Mouse (Mus musculus): Measurements from ENCODE around the gene Ribc2. TPM values are rescaled to one million over a fixed set of nuclear protein-coding genes. Genes with fewer than 3 reads are reported as not detected.

Ribc2 gene
- polyA plus RNA-seq, 1 experiment, result 0.17 TPM

- no peak for TF ChIP-seq CTCF (conservative IDR thresholded peaks at IDR 0.05; ENCODE audit: insufficient read depth, insufficient read length, low read depth, low read length)
- Histone ChIP-seq H3K4me3 (ENCODE audit: insufficient read depth, low read depth, low read length) (no peak overlapping the region), H3K27ac (ENCODE audit: insufficient read depth, low read depth, low read length) (no peak overlapping the region), H3K27me3 (replicated peaks; ENCODE audit: control insufficient read depth, insufficient read depth, low read length) (no peaks in the 10 kb centered on the region), H3K4me1 (ENCODE audit: control insufficient read depth, insufficient read depth, low read length) (no peaks in the 10 kb centered on the region), H3K36me3 (ENCODE audit: control insufficient read depth, insufficient read depth, low read length) (no peaks in the 10 kb centered on the region)
- DNase-seq, result no peak
- 67% methylated on average over 6 of the region's 6 CpGs for WGBS
Measured at GRCm38 (mm10) chr15:85178172-85178571, 46.3 kb downstream of the Ribc2 start.

DNA sequence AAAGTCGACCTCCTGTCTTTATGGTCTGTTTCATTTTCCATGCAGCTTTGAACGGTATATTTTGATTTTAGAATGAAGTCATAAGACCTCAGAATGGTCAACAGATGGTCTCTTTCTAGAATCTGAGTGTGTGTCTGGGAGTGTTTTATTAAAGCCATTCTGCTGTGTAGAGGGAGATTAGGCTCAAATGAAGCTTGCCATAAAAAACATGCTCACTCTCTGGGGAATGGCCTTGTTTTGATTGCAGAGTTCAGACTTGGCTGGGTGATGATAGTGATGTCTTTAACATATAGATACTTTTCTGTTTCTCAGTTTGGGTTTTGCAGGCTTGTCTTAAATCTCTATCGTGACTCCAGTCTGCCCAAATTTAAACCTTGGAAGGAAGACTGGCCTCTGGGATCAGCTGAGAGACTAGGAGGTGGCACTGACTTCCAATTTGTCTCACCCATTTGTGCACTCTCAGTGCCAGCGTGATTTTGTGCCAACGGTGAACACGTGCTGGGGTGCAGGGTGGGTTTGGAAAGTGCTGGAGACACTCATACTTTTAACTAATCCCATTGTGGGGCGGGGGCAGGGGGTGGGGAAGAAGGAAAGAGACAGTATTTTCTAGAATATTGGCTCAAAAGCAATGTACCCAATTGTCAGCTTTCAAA, 47.8 kb downstream of the Ribc2 start:
- H3K27me3 ChIP-seq (replicated peaks; ENCODE audit: control insufficient read depth, insufficient read depth, low read length), result no peaks in the 10 kb centered on the region
- no peaks in the 10 kb centered on the region for H3K4me1 ChIP-seq (ENCODE audit: control insufficient read depth, insufficient read depth, low read length)
- no peaks in the 10 kb centered on the region for H3K36me3 ChIP-seq (ENCODE audit: control insufficient read depth, insufficient read depth, low read length)
- WGBS, result 71% methylated on average over 7 of the region's 7 CpGs
- no peak overlapping the region for H3K27ac ChIP-seq (ENCODE audit: insufficient read depth, low read depth, low read length)
- peak; percentile 9 for DNase-seq
- no peak for TF ChIP-seq CTCF (conservative IDR thresholded peaks at IDR 0.05; ENCODE audit: insufficient read depth, insufficient read length, low read depth, low read length)
- TF ChIP-seq POLR2A (IDR thresholded peaks at IDR 0.05; ENCODE audit: low read depth, low read length), result no peak
- H3K4me3 ChIP-seq (ENCODE audit: insufficient read depth, low read depth, low read length), result no peak overlapping the region

GRCm38 (mm10) chr15:85180368-85180767, 48.5 kb downstream of the Ribc2 start:
- TF ChIP-seq POLR2A (IDR thresholded peaks at IDR 0.05; ENCODE audit: low read depth, low read length), result no peak
- TF ChIP-seq CTCF (conservative IDR thresholded peaks at IDR 0.05; ENCODE audit: insufficient read depth, insufficient read length, low read depth, low read length), result no peak
- Histone ChIP-seq H3K36me3 (ENCODE audit: control insufficient read depth, insufficient read depth, low read length) (no peaks in the 10 kb centered on the region; the same call in 1 of the 2 replicates), H3K27me3 (replicated peaks; ENCODE audit: control insufficient read depth, insufficient read depth, low read length) (no peaks in the 10 kb centered on the region), H3K27ac (ENCODE audit: insufficient read depth, low read depth, low read length) (no peak overlapping the region), H3K4me1 (ENCODE audit: control insufficient read depth, insufficient read depth, low read length) (no peaks in the 10 kb centered on the region), H3K4me3 (ENCODE audit: insufficient read depth, low read depth, low read length) (no peak overlapping the region)
- DNase-seq, result no peak

DNA sequence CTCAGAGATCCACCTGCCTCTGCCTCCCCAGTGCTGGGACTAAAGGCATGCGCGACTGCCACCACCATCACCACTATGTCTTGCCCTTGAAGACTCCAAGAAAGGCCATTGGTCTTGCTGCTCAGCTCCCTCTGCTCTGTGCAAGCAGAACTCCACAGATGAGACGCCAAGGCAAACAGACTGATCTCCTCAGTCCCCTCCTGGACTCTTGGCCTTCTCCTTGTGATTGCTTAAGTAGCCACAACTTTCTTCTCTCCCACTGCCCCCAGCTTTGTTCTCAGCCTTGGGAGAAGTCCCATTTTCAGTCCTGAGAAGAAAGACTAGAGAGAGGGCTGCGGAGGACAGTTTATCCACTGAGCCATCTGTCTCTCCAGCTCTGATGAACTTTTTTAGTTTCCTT, 50.2 kb downstream of the Ribc2 start:
- Histone ChIP-seq H3K36me3 (ENCODE audit: control insufficient read depth, insufficient read depth, low read length) (no peaks in the 10 kb centered on the region; the same call in 1 of the 2 replicates), H3K4me1 (ENCODE audit: control insufficient read depth, insufficient read depth, low read length) (no peaks in the 10 kb centered on the region), H3K4me3 (ENCODE audit: insufficient read depth, low read depth, low read length) (no peak overlapping the region), H3K27ac (ENCODE audit: insufficient read depth, low read depth, low read length) (no peak overlapping the region), H3K27me3 (replicated peaks; ENCODE audit: control insufficient read depth, insufficient read depth, low read length) (no peaks in the 10 kb centered on the region)
- WGBS, result 91% methylated on average over 4 of the region's 4 CpGs
- no peak for DNase-seq
- TF ChIP-seq POLR2A (IDR thresholded peaks at IDR 0.05; ENCODE audit: low read depth, low read length) (no peak), CTCF (conservative IDR thresholded peaks at IDR 0.05; ENCODE audit: insufficient read depth, insufficient read length, low read depth, low read length) (no peak)

DNA sequence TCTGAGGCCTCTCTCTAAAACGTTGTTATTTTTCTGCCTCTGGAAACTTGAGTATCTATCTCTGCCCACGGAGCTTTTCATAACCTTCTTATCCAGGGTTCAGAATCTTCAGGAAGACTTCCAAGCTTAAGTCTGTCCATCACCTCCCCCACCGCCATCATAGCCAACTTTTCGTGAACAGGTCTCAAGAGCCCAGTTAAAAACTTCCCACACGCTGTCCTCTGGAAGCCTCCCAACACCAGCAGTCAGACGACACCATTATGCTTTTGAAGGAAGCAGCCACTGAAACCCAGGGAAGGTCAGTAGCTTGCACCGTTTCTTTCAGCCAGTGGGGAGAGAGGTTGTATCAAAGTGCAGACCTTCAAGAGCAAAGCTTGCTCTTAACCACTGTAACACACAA, 55.0 kb downstream of the Ribc2 start:
- no peak for DNase-seq
- 66% methylated on average over 7 of the region's 7 CpGs for WGBS
- no peak overlapping the region for H3K4me3 ChIP-seq (ENCODE audit: insufficient read depth, low read depth, low read length)
- H3K27ac ChIP-seq (ENCODE audit: insufficient read depth, low read depth, low read length), result no peak overlapping the region
- H3K27me3 ChIP-seq (replicated peaks; ENCODE audit: control insufficient read depth, insufficient read depth, low read length), result no peaks in the 10 kb centered on the region
- H3K4me1 ChIP-seq (ENCODE audit: control insufficient read depth, insufficient read depth, low read length), result no peaks in the 10 kb centered on the region
- TF ChIP-seq POLR2A (IDR thresholded peaks at IDR 0.05; ENCODE audit: low read depth, low read length), result no peak
- no peak for TF ChIP-seq CTCF (conservative IDR thresholded peaks at IDR 0.05; ENCODE audit: insufficient read depth, insufficient read length, low read depth, low read length)
- H3K36me3 ChIP-seq (ENCODE audit: control insufficient read depth, insufficient read depth, low read length), result no peaks in the 10 kb centered on the region; the same call in 1 of the 2 replicates

DNA sequence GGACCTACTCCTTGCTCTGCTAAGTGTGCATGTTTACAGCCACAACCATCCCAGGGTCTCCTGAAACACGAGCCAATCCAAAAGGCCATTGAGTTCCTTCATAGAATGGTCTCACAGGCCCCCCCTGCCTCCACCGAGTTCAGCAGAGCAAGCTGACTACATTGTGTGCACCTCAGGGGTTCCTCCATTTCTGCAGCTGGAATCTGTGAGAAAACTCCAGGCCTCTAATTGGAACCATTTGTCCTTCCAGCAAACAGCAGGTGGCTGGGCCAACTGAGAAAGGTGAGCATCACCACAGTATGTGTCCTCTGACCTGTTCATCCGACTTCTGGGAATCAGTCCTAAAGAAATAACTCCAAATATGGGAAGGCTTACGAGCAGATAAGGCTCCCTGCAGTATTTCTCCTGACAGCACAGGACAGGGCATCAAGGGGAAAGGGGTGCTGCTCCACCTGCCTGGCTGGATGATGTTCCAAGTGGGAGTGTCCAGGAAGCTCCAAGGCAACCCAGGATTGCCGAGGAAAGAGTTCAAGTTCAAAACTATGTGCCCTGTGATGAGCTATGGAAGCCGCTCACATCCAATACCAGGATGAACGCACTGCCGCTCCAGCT, 56.4 kb downstream of the Ribc2 start:
- Histone ChIP-seq H3K27ac (ENCODE audit: insufficient read depth, low read depth, low read length) (no peak overlapping the region), H3K4me1 (ENCODE audit: control insufficient read depth, insufficient read depth, low read length) (no peaks in the 10 kb centered on the region), H3K27me3 (replicated peaks; ENCODE audit: control insufficient read depth, insufficient read depth, low read length) (no peaks in the 10 kb centered on the region), H3K4me3 (ENCODE audit: insufficient read depth, low read depth, low read length) (no peak overlapping the region), H3K36me3 (ENCODE audit: control insufficient read depth, insufficient read depth, low read length) (no peaks in the 10 kb centered on the region; the same call in 1 of the 2 replicates)
- TF ChIP-seq CTCF (conservative IDR thresholded peaks at IDR 0.05; ENCODE audit: insufficient read depth, insufficient read length, low read depth, low read length), result no peak
- TF ChIP-seq POLR2A (IDR thresholded peaks at IDR 0.05; ENCODE audit: low read depth, low read length), result no peak
- WGBS, result 57% methylated on average over 8 of the region's 8 CpGs
- DNase-seq, result no peak

Other genes with a start within 250 kb of the Ribc2 start
- 0.26 and 0.28 TPM in 2 replicates for gene Gm29666, start 212.0 kb upstream of the Ribc2 start, polyA plus RNA-seq (2012; rRNA removed)
- gene Nup50, start 208.7 kb upstream of the Ribc2 start, polyA plus RNA-seq (2012; rRNA removed), result 9.9 and 11.4 TPM in 2 replicates
- 21.7 and 24.1 TPM in 2 replicates for gene 5031439G07Rik, start 143.5 kb upstream of the Ribc2 start, polyA plus RNA-seq (2012; rRNA removed)
- 19.6 and 24.9 TPM in 2 replicates for gene Upk3a, start 114.9 kb upstream of the Ribc2 start, polyA plus RNA-seq (2012; rRNA removed)
- 4.1 and 4.9 TPM in 2 replicates for gene Fam118a, start 103.1 kb upstream of the Ribc2 start, polyA plus RNA-seq (2012; rRNA removed)
- not detected in 2 replicates for gene Smc1b, start 114 bp upstream of the Ribc2 start, polyA plus RNA-seq (2012; rRNA removed)
- gene Fbln1, start 73.9 kb downstream of the Ribc2 start, polyA plus RNA-seq (2012; rRNA removed), result 16.9 and 29.5 TPM in 2 replicates
- 68.2 and 74.4 TPM in 2 replicates for gene Atxn10, start 204.2 kb downstream of the Ribc2 start, polyA plus RNA-seq (2012; rRNA removed)

Data from kidney, adult 2 months (tissue).